Mouse (Mus musculus): ENCODE data around the gene Cnn1. TPM values are rescaled to one million over a fixed set of nuclear protein-coding genes. Genes with fewer than 3 reads are reported as not detected.

Cnn1 gene
- total and polyA plus RNA-seq, 3 experiments: not detected

- TF ChIP-seq CHD1 (IDR thresholded peaks at IDR 0.05; ENCODE audit: low read depth, low read length) (no peak), NELFE (IDR thresholded peaks at IDR 0.05; ENCODE audit: low read depth, low read length) (no peak), MAX (IDR thresholded peaks at IDR 0.05; ENCODE audit: low read length) (no peak)
Observed at GRCm38 (mm10) chr9:22066433-22066832, 32.6 kb upstream of the Cnn1 start (continued).

GRCm38 (mm10) chr9:22067195-22067594 is 31.8 kb upstream of the Cnn1 start:
- H3K36me3 ChIP-seq (replicated peaks in 1 of 2; ENCODE audit: control insufficient read depth in 1 of 2, insufficient read depth in 1 of 2, low read length in 1 of 2): peaks cover 30 to 76% of the 10 kb centered on the region in 2 experiments
- H3K4me1 ChIP-seq (ENCODE audit: control insufficient read depth in 1 of 2, insufficient read depth in 2 of 2): peaks cover under 1 to 12% of the 10 kb centered on the region in 2 experiments
- dilution Hi-C loops (cut with MboI; ENCODE audit: extremely low pct_ligation_motif_present, extremely low pct_unique_long_range_greater_than_20kb, low sequenced_read_pairs): no loop called here

GRCm38 (mm10) chr9:22069881-22070553 is 29.0 kb upstream of the Cnn1 start:
- TF ChIP-seq ZMIZ1 (IDR thresholded peaks at IDR 0.05; ENCODE audit: low read depth, low read length) (no peak), CHD2 (IDR thresholded peaks at IDR 0.05; ENCODE audit: low read length) (no peak), IRF4 (IDR thresholded peaks at IDR 0.05; ENCODE audit: low read depth, low read length) (no peak), NELFE (IDR thresholded peaks at IDR 0.05; ENCODE audit: low read depth, low read length) (no peak), ELF1 (IDR thresholded peaks at IDR 0.05; ENCODE audit: low read depth, low read length) (no peak), UBTF (IDR thresholded peaks at IDR 0.05; ENCODE audit: low read depth, low read length) (no peak), RCOR1 (conservative IDR thresholded peaks at IDR 0.05; ENCODE audit: low read depth, low read length) (no peak), TBP (conservative IDR thresholded peaks at IDR 0.05; ENCODE audit: low read depth, low read length) (no peak), USF2 (conservative IDR thresholded peaks at IDR 0.05; ENCODE audit: low read depth, low read length) (no peak), CHD1 (IDR thresholded peaks at IDR 0.05; ENCODE audit: low read depth, low read length) (no peak)
- DNase-seq (ENCODE audit: extremely low read depth): no peak
- in situ Hi-C loops (cut with MboI; ENCODE audit: low pct_ligation_motif_present, low pct_unique_long_range_greater_than_20kb, low sequenced_read_pairs) (loop anchor here (5.0 kb wide), 2 partner anchors 47 to 87 kb away; partner anchors contain the start of genes Elof1 and Pigyl), dilution Hi-C loops (cut with MboI; ENCODE audit: extremely low pct_ligation_motif_present, extremely low pct_unique_long_range_greater_than_20kb, low sequenced_read_pairs) (no loop called here)
- H3K4me1 ChIP-seq (ENCODE audit: control insufficient read depth in 1 of 2, insufficient read depth in 2 of 2): peaks cover 6 to 19% of the 10 kb centered on the region in 2 experiments
- no peaks in the 10 kb centered on the region for H3K9me3 ChIP-seq (replicated peaks; ENCODE audit: low read length)
- H3K9ac ChIP-seq (ENCODE audit: insufficient read depth, low read depth): no peak overlapping the region
- no peaks in the 10 kb centered on the region; the same call in 1 of the 2 replicates for H3K79me2 ChIP-seq (replicated peaks; ENCODE audit: control insufficient read depth, extremely low read depth, insufficient read depth, poor library complexity, severe bottlenecking)
- H3K27ac ChIP-seq (ENCODE audit: insufficient read depth, low read depth): no peak overlapping the region
- H3K36me3 ChIP-seq (replicated peaks in 1 of 2; ENCODE audit: control insufficient read depth in 1 of 2, insufficient read depth in 1 of 2, low read length in 1 of 2): peaks cover 43 to 77% of the 10 kb centered on the region in 2 experiments
- H3K27me3 ChIP-seq (replicated peaks): no peaks in the 10 kb centered on the region
- peak overlapping the region; percentile 20 to 78 (median 34) for H3K4me3 ChIP-seq (replicated peaks in 1 of 3; ENCODE audit: low read depth in 2 of 3, low read length in 2 of 3, poor library complexity in 1 of 3)
- H3K4me2 ChIP-seq (ENCODE audit: insufficient read depth, low read depth, poor library complexity, severe bottlenecking): peak overlapping the region; percentile 54; the same call in 1 of the 2 replicates

More at GRCm38 (mm10) chr9:22067195-22067594, 31.8 kb upstream of the Cnn1 start:
- TF ChIP-seq ZNF384 (IDR thresholded peaks at IDR 0.05; ENCODE audit: low read depth, low read length) (no peak), ZKSCAN1 (IDR thresholded peaks at IDR 0.05; ENCODE audit: borderline replicate concordance, low read depth, low read length) (no peak), MXI1 (IDR thresholded peaks at IDR 0.05; ENCODE audit: low read depth, low read length) (no peak), SIN3A (IDR thresholded peaks at IDR 0.05; ENCODE audit: low read length) (no peak), ZMIZ1 (IDR thresholded peaks at IDR 0.05; ENCODE audit: low read depth, low read length) (no peak), NELFE (IDR thresholded peaks at IDR 0.05; ENCODE audit: low read depth, low read length) (no peak), HCFC1 (IDR thresholded peaks at IDR 0.05; ENCODE audit: low read depth, low read length) (no peak), IRF4 (IDR thresholded peaks at IDR 0.05; ENCODE audit: low read depth, low read length) (no peak), RCOR1 (conservative IDR thresholded peaks at IDR 0.05; ENCODE audit: low read depth, low read length) (no peak), TCF12 (IDR thresholded peaks at IDR 0.05; ENCODE audit: low read depth, low read length) (no peak), MYC (IDR thresholded peaks at IDR 0.05; ENCODE audit: low read depth, low read length) (no peak), RAD21 (IDR thresholded peaks at IDR 0.05; ENCODE audit: low read depth, low read length) (no peak), MAZ (IDR thresholded peaks at IDR 0.05; ENCODE audit: low read depth, low read length) (no peak), JUN (IDR thresholded peaks at IDR 0.05; ENCODE audit: insufficient read depth, low read depth, low read length) (no peak), CHD1 (IDR thresholded peaks at IDR 0.05; ENCODE audit: low read depth, low read length) (no peak), E2F4 (IDR thresholded peaks at IDR 0.05; ENCODE audit: insufficient replicate concordance, low read depth, low read length) (no peak)
- Histone ChIP-seq H3K9ac (ENCODE audit: insufficient read depth, low read depth) (no peak overlapping the region), H3K4me3 (replicated peaks in 1 of 3; ENCODE audit: low read depth in 2 of 3, low read length in 2 of 3, poor library complexity in 1 of 3) (no peak overlapping the region), H3K79me2 (replicated peaks; ENCODE audit: control insufficient read depth, extremely low read depth, insufficient read depth, poor library complexity, severe bottlenecking) (no peaks in the 10 kb centered on the region), H3K9me3 (replicated peaks; ENCODE audit: low read length) (no peaks in the 10 kb centered on the region), H3K4me2 (ENCODE audit: insufficient read depth, low read depth, poor library complexity, severe bottlenecking) (no peak overlapping the region), H3K27me3 (replicated peaks) (no peaks in the 10 kb centered on the region), H3K27ac (ENCODE audit: insufficient read depth, low read depth) (no peak overlapping the region)
- no peak for DNase-seq (ENCODE audit: extremely low read depth)
- in situ Hi-C loops (cut with MboI; ENCODE audit: low pct_ligation_motif_present, low pct_unique_long_range_greater_than_20kb, low sequenced_read_pairs): no loop called here

All from CH12.LX (cell line).